Mouse (Mus musculus) adipocyte (in vitro differentiated cells): ENCODE measurements around the gene Pik3ap1.
"Not testable (repeated sequence)": the region's sequence is repeated elsewhere in the genome, so short reads cannot be mapped to it uniquely, and the experiment has no call there.

Source experiments
- DNase-seq: peaks from one replicate; pipeline ENCODE4 v3.0.0-alpha.2; 2016; ENCODE audit warnings: low spot score

The Pik3ap1 gene

GRCm38 (mm10) chr19:41332228-41332627, 52.7 kb downstream of the Pik3ap1 start:
- DNase-seq: no peak

GRCm38 (mm10) chr19:41330401-41330800, 54.5 kb downstream of the Pik3ap1 start:
- no peak for DNase-seq

- no peak for DNase-seq
These were observed 54.9 kb downstream of the Pik3ap1 start for GRCm38 (mm10) chr19:41329961-41330360.

GRCm38 (mm10) chr19:41328743-41329142, 56.2 kb downstream of the Pik3ap1 start:
- no peak for DNase-seq

GRCm38 (mm10) chr19:41323813-41324212, 61.1 kb downstream of the Pik3ap1 start:
- DNase-seq: no peak

- no peak for DNase-seq
These were observed 61.8 kb downstream of the Pik3ap1 start for GRCm38 (mm10) chr19:41323125-41323524.

GRCm38 (mm10) chr19:41321149-41321548, 63.8 kb downstream of the Pik3ap1 start:
- no peak for DNase-seq

- DNase-seq: peak; percentile 84
These were observed 67.4 kb downstream of the Pik3ap1 start for GRCm38 (mm10) chr19:41317315-41318095.

GRCm38 (mm10) chr19:41314696-41315095, 70.2 kb downstream of the Pik3ap1 start:
- DNase-seq: no peak

GRCm38 (mm10) chr19:41313663-41314062, 71.2 kb downstream of the Pik3ap1 start:
- DNase-seq: peak; percentile 34

GRCm38 (mm10) chr19:41312587-41312986, 72.3 kb downstream of the Pik3ap1 start:
- not testable (repeated sequence) for DNase-seq

GRCm38 (mm10) chr19:41312027-41312426, 72.9 kb downstream of the Pik3ap1 start:
- no peak for DNase-seq

GRCm38 (mm10) chr19:41310971-41311703, 73.8 kb downstream of the Pik3ap1 start:
- no peak for DNase-seq

- DNase-seq: no peak
These were observed 81.0 kb downstream of the Pik3ap1 start for GRCm38 (mm10) chr19:41303933-41304332.

- DNase-seq: no peak
These were observed 81.5 kb downstream of the Pik3ap1 start for GRCm38 (mm10) chr19:41303433-41303832.

GRCm38 (mm10) chr19:41301856-41302255, 83.0 kb downstream of the Pik3ap1 start:
- DNase-seq: peak; percentile 16

- DNase-seq: no peak
These were observed 85.5 kb downstream of the Pik3ap1 start for GRCm38 (mm10) chr19:41299446-41299845.

GRCm38 (mm10) chr19:41290952-41291619, 93.8 kb downstream of the Pik3ap1 start:
- no peak for DNase-seq

- no peak for DNase-seq
These were observed 96.3 kb downstream of the Pik3ap1 start for GRCm38 (mm10) chr19:41288568-41288967.

GRCm38 (mm10) chr19:41287224-41287623, 97.7 kb downstream of the Pik3ap1 start:
- no peak for DNase-seq

- no peak for DNase-seq
These were observed 100.4 kb downstream of the Pik3ap1 start for GRCm38 (mm10) chr19:41284515-41284914.

GRCm38 (mm10) chr19:41282718-41283117, 102.2 kb downstream of the Pik3ap1 start:
- no peak for DNase-seq

GRCm38 (mm10) chr19:41282216-41282615, 102.7 kb downstream of the Pik3ap1 start:
- DNase-seq: peak; percentile 25
